Mouse (Mus musculus): ENCODE results near the gene Caml.

DNA sequence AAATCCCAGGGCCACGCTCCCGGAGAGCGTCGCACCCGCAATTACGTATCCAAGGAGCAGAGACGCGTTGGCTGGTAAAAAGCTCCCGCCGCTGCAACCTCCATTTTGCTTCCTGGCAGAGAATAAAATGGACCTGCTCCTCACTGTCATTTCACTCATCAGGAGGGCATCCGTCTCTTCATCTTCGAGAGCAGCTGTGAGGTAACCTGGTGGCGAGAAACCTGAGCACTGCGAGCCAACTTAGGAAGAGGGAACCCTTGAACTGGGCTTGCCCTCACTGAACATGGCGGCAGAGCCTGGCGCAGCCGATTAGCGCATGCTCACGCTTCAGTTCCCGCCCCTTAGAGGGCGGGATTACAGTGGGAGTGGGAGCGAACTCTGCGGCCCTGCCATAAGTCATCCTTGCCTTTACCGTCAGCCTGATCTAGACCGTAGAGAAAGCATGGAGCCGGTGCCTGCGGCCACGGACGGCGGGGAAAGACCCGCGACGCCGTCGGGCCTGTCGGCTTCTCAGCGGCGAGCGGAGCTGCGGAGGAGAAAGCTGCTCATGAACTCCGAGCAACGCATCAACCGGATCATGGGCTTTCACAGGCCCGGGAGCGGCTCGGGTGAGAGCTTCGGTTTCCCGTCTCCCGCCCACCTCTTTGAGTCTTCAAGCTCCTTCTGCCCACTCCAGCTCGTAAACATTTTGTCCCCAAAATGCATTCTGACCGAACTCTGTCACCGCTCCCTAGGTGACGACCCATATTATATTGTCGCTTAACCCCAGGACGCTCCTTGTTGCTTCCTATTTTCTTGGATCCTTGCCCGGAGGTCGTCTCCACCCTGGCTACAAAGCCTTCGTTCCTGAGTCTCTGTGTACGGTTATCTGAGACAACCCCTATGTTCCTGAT lies at the start of gene Caml:
- TF ChIP-seq CTCF (conservative IDR thresholded peaks at IDR 0.05; ENCODE audit: low read length) (no peak), NANOG (IDR thresholded peaks at IDR 0.05; ENCODE audit: borderline replicate concordance, low read length) (no peak), POU5F1 (IDR thresholded peaks at IDR 0.05; ENCODE audit: borderline replicate concordance, low read length) (no peak)
